Mouse (Mus musculus) bone marrow macrophage, adult 2 months (primary cell): ENCODE data around the gene Ifnar1.

Experiments used
- CTCF ChIP-seq: IDR thresholded peaks from 2 replicates; pipeline ENCODE4 v1.5.1; 2012; ENCODE audit warnings: low read depth, mild to moderate bottlenecking, low read length, moderate library complexity
- POLR2A ChIP-seq: IDR thresholded peaks from 2 replicates; pipeline ENCODE4 v1.6.1; 2012; ENCODE audit warnings: mild to moderate bottlenecking, low read depth, low read length, borderline replicate concordance

- no peak for TF ChIP-seq CTCF
- no peak for TF ChIP-seq POLR2A
Measured at GRCm38 (mm10) chr16:91495501-91495900, 10.5 kb downstream of the Ifnar1 start.
